Mouse (Mus musculus): ENCODE data around the gene Fam20c.

Gene Fam20c

DNA sequence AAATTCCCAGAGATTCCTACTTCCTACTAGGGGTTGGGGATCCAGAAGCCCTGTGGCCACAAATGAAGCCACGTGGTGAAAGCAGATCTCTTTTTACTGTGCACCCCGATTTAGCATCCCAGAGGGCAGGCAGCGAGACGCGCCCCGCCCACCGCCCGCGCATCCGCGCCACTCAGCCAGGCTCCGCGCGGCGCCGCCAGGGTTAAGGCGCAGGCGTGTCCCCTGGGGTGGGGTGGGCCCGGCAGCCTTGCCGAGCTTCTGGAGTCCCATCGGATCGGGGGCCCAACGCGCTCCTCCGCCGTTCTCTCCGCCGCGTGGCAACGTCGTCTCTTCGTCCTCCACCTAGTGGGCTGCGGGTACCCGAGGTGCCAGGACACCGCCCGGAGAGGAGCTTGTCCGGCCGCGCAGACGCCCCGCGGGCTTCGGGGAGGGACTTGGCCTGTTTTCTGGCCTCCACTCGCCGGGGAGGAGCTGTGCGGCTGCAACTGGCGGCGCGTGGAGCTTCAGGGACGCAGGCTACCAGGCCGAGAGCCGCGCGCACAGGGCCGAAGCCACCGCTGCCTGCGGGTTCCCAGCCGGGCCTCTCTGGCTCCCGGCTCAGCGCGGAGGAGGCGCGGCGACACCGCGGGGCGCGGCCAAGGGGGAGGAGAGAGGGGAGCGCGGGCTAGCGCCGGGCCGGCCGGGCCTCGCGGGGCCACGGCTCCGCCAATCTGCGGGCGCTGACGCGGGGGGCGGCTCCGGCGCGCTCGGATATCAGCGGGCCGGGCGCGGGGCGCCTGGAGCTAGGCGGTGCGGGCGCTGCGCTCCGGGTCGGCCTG lies at the start of gene Fam20c:
Gene Fam20c, plus strand, starts transcription at position 212 of the 818 bp plus-strand sequence.
- DNase-seq: peak; percentile 26

DNA sequence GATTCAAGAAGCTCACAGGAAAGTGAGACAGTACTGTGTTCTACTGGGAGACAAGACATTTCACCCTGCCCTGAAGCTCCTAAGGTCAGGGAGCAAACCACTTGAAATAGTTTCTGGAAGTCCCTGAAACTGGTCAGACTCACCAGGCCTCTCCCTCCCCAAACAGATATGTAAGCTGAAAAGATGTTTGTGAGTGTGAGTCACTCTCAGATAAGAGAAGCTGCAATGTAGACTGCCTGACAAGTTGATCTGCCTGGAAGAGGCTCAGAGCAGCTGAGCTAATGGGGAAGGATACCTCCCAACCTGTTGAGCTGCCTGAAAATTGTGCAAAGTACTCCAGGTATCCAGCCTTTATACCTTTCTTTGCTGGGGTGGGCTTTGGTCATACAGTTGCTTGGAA lies 46.9 kb upstream of the Fam20c start:
- DNase-seq: no peak

DNA sequence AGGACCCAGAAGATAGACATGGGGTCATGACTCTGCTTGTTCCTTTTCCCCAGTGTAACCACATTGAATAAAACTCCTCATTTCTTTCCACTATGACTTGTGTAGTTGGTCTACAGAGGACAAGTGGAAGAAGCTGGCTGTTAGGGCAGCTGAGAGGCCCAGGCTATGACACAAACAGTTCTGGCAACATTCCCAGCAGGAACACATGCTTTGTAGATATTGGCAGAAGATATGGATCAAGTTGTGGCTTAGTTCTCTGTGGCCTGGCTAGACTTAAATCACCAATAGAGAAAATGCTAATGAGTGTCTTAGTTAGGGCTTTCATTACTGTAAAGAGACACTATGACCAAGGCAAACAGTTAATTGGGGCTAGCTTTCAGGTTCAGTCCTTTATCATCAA lies 45.7 kb upstream of the Fam20c start:
- no peak for DNase-seq

DNA sequence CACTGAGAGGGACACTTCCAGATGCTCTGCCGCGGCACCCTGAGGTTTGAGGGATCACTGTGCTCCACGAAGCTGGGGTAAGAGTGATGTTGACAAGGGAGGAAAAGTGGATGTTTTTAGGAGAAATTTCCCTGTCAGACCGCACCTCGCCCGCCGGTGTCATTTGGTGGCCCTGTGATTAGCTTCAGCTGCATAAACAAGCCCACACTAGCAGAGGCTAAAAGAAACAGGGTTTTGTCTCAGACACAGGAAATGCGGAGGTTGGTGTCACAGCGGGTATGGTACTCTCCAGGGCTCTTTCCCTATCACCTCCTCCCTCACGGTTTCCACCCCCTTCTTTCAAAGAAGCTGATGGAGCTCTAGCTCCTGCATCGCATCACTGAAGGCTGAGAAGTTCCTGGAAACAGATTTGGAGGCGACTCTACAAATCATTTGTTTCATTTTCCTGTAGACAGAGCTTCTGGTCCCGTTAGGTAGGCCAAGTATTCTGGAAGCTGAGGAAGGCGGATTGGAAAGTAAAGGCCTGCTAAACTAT lies 38.7 kb upstream of the Fam20c start:
- DNase-seq: no peak

DNA sequence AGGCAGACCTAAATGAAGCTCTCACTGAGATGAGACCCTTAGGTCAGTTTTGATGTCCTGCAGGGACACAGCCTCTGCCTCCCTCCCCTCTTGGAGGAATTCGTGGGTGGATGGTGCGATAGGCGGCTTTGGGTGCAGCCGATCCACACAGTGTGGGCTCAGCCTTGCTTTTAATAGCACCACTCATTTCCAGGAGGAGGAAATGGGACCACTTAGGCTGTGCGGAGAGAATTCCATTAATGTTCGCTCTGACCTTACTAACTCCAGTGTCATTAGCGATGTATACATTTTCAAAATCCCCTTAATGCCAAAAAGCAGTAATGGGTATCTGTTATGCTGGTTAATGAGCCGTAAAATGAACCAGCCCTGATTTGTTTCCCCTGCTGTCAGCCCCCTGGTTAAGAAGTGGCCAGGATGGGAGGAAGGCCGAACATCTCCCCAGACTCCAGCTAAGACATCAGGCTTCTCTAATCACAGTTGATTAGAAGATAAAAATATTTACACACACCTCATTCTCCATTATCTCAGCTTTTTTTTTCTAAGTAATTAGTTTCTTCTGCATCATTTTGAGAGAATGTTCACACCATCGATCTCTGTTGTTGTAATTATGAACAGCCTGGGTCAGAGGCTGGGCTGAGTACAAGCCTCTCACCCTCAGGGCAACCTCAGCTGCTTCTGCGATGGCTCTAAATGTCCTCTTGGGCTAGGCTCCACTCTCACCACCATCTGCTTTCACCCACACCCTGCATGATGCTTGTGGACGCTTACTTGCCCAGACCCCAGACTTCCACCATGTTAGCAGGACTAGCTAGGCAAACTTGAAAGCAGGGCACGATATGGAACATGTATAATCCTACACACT lies 33.8 kb upstream of the Fam20c start:
- DNase-seq: no peak

DNA sequence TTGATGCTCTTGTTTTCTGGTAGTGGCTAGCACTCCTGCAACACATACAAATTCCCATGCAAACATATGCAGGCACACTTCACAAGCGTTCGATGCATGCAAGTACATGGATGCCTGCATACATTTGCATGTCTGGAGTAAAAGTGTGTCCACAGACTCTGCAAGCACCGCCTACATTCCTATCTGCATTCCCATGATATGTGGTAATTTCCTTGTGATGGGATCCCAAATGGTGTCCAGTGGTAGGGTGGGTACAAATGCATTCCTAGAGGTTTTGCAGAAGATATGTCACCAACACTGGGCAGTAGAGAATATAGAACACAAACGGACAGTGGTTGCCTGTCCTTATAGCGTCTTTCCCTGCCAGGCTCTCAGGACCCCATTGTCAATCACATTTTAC lies 29.9 kb upstream of the Fam20c start:
- no peak for DNase-seq

DNA sequence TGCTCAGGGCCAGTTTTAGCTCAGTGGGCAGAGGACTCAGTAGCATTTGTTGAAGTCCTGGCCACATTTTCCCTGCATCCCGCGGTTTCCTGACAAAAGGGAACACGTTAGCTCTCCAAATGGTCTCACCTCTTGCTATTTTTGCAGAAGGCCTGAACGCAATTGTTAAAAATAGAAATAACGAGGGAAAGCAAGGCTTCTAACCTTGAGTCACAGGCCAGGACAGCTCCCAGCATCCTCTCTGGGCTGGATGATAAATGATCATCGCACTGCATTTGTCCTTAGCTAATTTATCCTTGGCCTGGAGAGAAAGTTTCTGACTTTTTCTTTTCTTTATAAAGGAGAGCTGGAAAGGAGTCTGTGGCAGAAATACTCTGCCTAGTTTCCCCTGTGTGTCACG lies 29.2 kb upstream of the Fam20c start:
- DNase-seq: no peak

DNA sequence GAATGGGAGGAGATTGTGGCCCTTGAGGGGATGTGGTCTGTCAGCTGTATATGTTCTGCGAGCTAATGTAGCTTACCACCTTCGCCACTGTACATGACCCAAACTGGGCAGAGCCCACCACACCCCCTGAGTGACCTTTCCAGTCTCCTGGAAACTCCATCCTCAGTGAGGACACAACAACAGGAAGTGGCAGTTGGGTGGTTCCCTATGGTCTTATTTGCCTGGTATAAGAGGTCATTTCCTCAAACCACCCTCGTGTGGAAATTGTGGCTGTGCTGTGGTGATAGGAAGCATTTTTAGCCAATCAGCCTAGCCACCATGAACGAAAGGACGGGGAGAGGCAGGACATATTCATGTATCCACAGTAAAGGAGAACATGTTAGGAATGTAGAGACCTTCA lies 23.5 kb upstream of the Fam20c start:
- DNase-seq: no peak

DNA sequence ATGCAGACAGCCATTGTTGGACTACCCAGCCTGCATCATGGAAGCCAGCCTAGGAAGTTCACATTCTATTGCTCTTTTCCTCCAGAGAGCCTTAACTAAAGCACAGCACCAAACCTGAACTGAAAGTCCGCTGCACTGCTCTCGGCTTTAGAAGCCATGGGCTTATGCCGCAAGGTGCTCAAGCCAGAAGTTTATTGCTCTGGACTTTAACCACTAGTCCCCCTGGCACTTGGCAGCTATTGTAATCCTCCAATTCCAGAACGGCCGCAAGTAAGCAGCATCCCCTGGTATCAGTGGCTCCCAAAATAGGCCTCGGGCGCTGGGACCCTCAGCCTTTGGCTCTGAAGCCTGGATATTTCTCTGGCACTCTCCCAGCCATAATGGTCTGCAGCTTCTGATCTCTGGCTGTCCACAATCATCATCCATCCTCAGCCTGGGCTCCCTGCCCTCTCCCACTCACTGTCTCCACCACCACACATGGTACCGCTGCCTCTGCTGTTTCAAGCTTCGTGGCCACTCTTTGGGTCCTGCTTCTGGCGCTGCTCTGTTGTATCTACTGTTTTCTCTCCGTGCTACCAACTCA lies 20.9 kb upstream of the Fam20c start:
- DNase-seq: no peak

DNA sequence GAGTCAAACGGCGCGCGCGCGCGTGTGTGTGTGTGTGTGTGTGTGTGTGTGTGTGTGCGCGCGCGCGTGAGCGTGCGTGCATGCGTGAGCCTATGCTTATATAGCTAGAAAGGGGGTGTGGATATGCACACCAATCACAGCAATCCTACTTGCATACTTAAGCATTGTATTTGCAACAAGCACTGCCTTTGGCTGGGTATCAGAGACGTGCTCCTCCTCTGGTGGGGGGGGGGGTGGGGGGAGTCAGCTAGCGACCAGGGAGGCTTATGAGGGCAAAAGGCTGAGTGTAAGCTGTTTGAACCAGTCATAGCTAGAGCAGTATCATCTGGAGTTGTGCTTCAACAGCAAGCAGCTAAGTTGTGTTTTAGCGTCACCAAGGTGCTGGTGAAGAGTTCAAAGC lies 20.3 kb upstream of the Fam20c start:
- DNase-seq: no peak

DNA sequence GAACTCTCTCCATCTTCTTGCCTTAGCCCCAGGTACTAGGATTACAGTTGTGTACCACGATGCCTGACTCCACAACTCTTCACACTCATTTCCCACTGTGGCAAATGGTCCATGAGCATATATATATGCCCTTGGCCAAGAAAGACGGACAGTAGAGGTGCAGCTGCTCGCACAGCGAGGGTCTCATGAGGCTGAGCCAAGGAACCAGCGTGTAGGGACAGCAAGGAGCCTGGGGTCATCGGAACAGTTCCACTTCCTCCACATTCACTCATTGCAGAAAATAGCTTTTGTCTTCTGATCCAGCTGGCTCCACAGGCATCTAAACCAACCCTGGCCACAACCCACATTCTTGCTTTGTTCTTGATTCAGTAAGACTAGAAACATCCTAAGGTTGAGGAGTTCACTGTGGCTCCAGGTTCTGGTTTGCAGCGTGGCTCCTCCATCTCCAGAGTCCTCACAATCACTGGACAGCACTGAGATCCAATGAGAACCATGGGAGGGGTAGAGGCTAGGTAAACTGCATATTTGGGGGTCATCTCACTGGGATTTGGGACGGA lies 19.0 kb upstream of the Fam20c start:
- no peak for DNase-seq

DNA sequence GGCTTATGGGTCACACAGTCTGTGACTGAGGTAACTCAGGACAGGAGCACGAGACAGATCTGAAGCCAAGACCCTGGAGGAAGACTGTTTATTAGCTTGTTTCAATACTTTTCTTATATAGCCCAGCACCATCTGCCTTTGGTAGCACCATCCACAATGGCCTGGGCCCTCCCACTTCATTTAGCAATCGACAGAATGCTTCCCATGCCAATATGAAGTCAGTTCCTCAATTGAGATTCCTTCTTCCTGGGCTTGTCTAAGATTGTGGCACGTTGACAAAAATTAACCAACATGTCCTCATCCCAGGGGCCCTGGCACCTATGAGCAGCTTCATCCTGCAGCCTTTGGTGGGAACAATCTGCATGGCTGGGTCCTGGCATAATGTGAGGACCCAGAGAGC lies 14.2 kb upstream of the Fam20c start:
- no peak for DNase-seq

DNA sequence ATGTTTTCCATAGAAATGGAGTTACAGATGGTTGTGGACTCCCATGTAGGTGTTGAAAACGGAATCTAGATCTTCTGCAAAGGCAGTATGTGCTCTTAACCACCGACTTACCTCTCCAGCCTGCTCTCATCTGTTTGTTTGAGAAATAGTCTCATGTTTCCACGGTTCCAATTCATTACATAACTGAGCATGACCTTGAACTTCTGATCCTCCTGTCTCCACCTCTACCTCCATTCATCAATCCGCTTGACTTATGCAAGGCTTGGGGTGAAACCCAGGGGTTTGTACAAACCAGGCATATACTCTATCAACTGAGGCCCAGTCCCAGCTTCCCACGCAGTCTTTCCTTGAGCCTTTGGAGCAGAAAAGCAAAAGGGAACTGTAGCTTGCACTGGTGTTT lies 12.8 kb upstream of the Fam20c start:
- no peak for DNase-seq

DNA sequence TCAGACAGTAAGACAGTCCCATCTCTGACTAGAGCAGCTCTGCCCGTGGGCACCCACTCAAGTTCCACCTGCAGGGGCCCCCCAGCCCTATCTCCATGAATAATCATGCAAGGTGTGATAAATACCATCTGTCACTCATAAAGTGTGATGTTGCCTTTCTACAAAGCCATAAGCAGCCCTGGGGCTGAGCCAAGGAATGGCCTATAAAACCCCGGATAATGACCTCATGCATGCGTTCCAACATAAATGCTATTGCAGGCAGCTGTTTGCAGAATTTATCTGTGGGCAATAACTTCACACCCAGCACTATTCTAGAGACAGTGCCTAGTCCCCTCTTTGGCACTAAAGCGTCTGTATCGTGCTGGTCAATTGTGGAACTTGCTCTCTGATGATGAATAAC lies 12.0 kb upstream of the Fam20c start:
- no peak for DNase-seq

DNA sequence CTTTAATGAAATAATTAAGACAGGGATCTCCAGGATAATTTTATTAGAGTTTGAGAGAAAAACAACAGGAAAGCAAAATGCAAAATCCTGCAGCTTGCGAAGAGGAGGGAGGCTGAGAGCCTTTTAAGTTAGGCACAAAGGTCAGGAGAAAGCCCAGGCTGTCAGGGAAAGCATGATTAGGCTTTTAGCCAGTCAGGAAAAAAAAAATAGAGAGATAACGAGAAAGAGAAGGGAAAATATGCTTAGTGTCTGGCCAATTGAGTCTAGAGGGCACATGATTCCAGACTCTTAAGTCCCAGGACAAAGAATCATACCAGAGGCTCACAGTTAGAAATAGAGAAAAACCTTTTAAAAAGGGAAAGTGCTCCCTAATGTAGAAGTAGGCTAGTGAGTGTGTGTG lies 10.7 kb upstream of the Fam20c start:
- DNase-seq: no peak

DNA sequence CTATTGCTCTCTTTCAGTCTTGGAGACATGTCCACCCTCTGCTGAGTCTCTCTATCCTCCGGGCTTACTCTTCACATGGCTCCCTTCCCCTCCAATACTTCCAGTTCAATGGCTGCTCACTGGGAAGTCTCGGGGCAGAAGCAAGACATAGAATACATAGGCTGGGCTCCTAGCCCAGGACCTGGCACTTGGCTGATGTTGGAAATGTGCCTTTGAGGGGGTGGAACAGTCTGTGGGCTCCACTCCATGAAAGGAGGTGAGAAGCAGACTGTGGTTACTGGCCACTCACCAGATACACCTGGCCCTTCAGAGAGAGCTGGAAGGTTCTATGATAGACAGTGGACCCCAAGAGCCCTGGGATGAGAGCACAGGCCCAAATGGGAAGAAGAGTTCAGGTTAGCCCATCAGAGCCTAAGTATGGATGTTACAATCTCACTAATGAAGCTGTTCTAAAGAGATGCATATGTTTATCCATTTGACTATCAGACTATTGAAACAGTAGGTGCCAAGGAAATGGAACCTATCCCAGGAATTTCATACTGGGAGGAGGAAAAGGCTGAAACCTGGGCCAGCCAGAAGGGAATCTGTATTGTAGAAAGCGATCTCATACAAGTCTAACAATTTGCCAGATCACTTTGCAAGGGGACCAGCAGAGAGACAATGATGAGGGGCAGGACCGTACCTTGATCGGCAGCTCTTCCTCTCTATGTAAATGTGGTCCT lies 8.8 kb upstream of the Fam20c start:
- peak; percentile 84 for DNase-seq

DNA sequence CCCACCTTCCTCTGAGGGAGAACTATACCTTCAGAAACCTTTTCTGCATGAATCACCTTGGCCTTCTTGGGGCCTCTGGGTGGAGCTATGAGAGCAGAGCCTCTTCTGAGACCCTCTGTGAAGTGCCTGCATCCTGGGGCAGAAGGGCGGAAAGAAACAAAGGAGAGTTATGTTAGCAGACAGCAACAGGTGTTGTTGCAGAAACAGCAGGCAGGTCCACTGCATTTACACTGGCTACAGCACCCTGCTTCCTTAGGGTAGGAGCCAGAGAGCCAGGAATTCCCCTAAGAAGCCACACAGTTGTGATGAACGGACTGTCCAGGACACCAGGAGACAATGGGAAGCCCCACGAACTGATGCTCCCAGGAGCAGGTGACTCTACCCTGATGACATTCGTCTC lies 1.0 kb upstream of the Fam20c start:
- no peak for DNase-seq

DNA sequence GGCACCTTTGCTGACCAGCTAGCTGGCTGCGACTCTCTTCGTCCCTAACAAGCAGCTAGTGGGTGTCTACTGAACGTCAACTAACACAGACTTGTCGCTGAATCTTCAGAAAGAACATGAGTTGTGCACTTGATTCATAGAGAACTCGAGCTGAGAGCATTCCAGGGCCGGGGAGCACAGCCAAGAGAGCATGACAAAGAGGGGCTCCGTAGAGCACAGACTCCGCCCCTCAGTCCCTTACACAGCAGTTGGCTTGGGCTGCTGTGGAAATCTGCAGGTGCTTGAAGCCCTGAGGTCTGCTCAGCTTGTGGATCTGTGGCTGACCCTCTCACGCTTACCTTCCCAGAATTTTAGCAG lies 390 bp upstream of the Fam20c start:
- no peak for DNase-seq

DNA sequence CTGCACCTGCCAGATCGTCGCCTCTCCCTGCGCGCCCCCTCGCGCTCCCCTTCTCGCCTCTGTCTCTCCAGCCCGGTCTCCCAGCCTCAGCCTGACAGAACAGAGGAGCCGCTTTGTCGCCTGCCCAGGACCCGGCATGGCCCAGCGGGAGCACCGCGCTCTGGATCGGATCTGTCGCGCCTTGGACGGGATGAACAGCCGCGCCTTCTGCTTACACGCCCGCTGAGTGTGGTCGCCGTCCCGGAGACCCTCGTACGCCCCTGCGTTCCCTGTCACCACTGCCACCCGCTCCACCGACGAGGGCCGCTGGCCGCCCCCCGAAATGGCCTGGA lies 773 bp downstream of the Fam20c start:
- DNase-seq: no peak

DNA sequence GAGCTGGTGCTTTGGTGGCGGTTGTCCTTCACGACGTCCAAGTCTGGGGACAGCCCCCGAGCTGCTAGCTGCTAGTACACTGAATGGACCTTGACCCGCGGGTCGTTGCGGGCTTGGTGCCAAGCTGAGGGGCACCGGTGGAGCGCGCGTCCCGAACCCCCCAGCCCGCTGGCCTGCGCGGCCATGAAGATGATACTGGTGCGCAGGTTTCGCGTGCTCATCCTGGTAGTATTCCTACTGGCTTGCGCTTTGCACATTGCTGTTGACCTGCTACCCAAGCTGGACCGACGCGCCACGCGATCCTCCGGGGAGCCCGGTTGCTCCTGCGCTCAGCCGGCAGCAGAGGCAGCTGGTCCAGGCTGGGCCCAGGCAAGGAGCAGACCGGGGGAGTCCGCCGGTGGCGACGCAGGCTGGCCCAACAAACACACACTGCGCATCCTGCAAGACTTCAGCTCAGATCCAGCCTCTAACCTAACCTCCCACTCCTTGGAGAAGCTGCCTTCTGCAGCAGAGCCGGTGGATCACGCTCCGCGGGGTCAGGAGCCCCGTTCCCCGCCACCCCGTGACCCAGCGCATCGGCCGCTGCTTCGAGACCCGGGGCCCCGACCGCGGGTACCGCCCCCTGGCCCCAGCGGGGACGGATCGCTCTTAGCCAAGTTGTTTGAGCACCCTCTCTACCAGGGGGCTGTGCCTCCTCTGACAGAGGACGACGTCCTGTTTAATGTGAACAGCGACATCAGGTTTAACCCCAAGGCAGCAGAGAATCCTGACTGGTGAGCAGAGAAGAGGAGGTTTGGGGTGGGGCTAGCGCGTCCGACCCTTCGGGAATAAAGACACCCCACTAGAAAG lies 1.4 kb downstream of the Fam20c start:
- no peak for DNase-seq

DNA sequence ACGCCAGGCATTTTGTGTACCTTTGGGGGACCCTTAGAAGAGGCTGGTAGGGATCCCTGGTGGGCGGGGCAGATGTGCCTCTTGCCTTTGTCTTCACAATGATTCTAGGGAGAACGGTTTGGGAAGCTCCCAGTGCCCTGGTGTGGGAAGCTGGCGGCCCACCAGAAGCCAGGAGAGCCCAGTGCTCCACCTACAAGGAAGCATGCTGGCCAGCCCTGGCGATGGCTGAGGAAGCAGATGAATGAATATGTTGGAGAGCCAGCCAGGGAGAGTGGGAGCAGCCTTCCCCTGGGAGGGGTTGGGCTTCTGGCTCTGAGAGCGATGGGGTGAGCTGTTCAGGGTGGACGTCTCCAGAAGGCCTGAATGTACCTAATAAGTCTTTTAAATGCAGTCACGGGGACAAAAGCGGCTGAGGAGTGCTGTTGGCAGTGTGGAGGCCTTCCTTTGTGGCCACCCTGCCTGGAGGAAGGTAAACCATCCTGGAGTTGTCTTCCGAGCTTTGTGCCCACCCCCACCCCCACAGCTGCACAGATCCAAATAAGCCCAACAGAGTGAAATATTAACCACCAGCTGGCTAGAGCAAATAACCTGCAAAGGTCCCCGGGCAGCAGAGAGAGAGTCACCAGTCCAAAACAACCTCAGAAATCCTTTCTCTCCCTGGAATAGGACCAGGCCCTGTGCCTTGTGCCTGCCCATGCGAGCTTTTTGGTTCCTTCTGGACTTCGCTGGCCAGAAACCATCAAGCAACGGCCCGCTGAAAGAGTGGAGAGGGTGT lies 2.2 kb downstream of the Fam20c start:
- DNase-seq: peak; percentile 20
